10 mouse cellular contexts compared by ENCODE assay signal in the genomic region with DNA sequence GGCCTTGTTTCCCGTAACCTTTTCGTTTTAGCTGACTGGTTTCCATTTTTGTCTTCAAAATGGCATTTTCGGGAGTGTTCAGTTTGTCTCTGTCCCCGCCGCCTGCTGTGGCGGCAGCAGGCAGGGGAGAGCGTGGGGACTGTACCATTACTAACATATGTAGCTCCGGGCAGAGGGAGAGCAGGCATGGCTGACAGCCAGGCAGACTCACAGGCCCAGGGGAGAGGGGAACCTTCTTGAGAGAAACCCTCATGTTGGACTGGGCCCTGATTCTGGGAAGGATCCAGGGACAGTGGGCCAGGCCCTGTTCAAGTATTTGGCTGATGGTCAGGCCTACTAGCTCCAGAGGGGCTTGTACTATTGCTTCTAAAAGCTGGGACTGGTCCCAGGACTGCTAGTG.
DNase-seq lines count a peak whose midpoint lies in the region; ATAC-seq lines count a peak whose summit lies in the region.
"Had no signal": no experiment of that assay in that cellular context is flagged by ENCODE, and none has a peak within 500 bp of the region (broad histone marks: within the 10 kb centered on the region; RNA-seq: fewer than 3 reads in every experiment).

No protein-coding gene starts in this region.

- no peak overlapping the region for H3K4me2 ChIP-seq in forebrain, embryonic 14.5 days (ENCODE audit: low read length)
- H3K4me2 ChIP-seq in forebrain, embryonic 11.5 days (ENCODE audit: low read depth, low read length, severe bottlenecking): no peak overlapping the region
- H3K4me2 ChIP-seq in midbrain, embryonic 14.5 days (ENCODE audit: low read length): no peak overlapping the region
- no peak overlapping the region for H3K4me2 ChIP-seq in midbrain, embryonic 11.5 days

- no peaks in the 10 kb centered on the region for H3K27me3 ChIP-seq in forebrain, embryonic 14.5 days (replicated peaks; ENCODE audit: control insufficient read depth, insufficient read depth, low read length)
- H3K27me3 ChIP-seq in forebrain, embryonic 11.5 days (ENCODE audit: control insufficient read depth, insufficient read depth, low read length): no peaks in the 10 kb centered on the region
- no peaks in the 10 kb centered on the region for H3K27me3 ChIP-seq in midbrain, embryonic 14.5 days (ENCODE audit: control insufficient read depth, insufficient read depth, low read length)
- H3K27me3 ChIP-seq in midbrain, embryonic 11.5 days (ENCODE audit: control insufficient read depth, insufficient read depth, low read length): no peaks in the 10 kb centered on the region

- DNase-seq in forebrain, embryonic 14.5 days (ENCODE audit: low spot score): peak; percentile 62
- DNase-seq in forebrain, embryonic 11.5 days (ENCODE audit: low spot score): no peak
- DNase-seq in midbrain, embryonic 14.5 days: peak; percentile 54
- no peak for DNase-seq in midbrain, embryonic 11.5 days (ENCODE audit: low spot score, missing footprints)
- DNase-seq in left cerebral cortex, postnatal 25 days (ENCODE audit: low spot score in 2 of 2): peak; percentile 68 to 83
- DNase-seq in ovary, postnatal 10 days (ENCODE audit: low spot score): no peak
- no peak for DNase-seq in kidney, postnatal 10 days
- no peak for DNase-seq in thymus, postnatal 36 days
- DNase-seq: kidney, postnatal 14 days had no signal

- intact Hi-C loops in left cerebral cortex, postnatal 25 days (cut with DNase I): loop anchor here (2.0 kb wide), 1 partner anchor 16 kb away; no protein-coding TSS in a partner anchor

- WGBS in forebrain, embryonic 14.5 days: 64% methylated on average over 8 of the region's 8 CpGs
- WGBS in forebrain, embryonic 11.5 days: 83% methylated on average over 8 of the region's 8 CpGs
- 73% methylated on average over 8 of the region's 8 CpGs for WGBS in midbrain, embryonic 14.5 days
- 89% methylated on average over 8 of the region's 8 CpGs for WGBS in midbrain, embryonic 11.5 days

- H3K9ac ChIP-seq in forebrain, embryonic 14.5 days (ENCODE audit: low read length): no peak overlapping the region
- no peak overlapping the region for H3K9ac ChIP-seq in forebrain, embryonic 11.5 days (ENCODE audit: low read length)
- H3K9ac ChIP-seq in midbrain, embryonic 14.5 days (replicated peaks; ENCODE audit: low read length): no peak overlapping the region
- no peak overlapping the region for H3K9ac ChIP-seq in midbrain, embryonic 11.5 days (ENCODE audit: low read length)

- H3K27ac ChIP-seq in forebrain, embryonic 14.5 days (ENCODE audit: low read depth, low read length): peak overlapping the region; percentile 45; the same call in 1 of the 2 replicates
- H3K27ac ChIP-seq in forebrain, embryonic 11.5 days (ENCODE audit: low read depth, low read length): no peak overlapping the region
- H3K27ac ChIP-seq in midbrain, embryonic 14.5 days (replicated peaks; ENCODE audit: low read depth, low read length): no peak overlapping the region
- no peak overlapping the region for H3K27ac ChIP-seq in midbrain, embryonic 11.5 days (ENCODE audit: low read depth, low read length)

- no peaks in the 10 kb centered on the region for H3K36me3 ChIP-seq in forebrain, embryonic 14.5 days (ENCODE audit: control insufficient read depth, insufficient read depth, low read length)
- no peaks in the 10 kb centered on the region for H3K36me3 ChIP-seq in forebrain, embryonic 11.5 days (ENCODE audit: control insufficient read depth, insufficient read depth, low read length)
- H3K36me3 ChIP-seq in midbrain, embryonic 14.5 days (ENCODE audit: control insufficient read depth, insufficient read depth, low read length): no peaks in the 10 kb centered on the region
- no peaks in the 10 kb centered on the region for H3K36me3 ChIP-seq in midbrain, embryonic 11.5 days (ENCODE audit: control insufficient read depth, insufficient read depth, low read length)

- H3K9me3 ChIP-seq in forebrain, embryonic 14.5 days (replicated peaks; ENCODE audit: control insufficient read depth, low read length): no peaks in the 10 kb centered on the region
- H3K9me3 ChIP-seq in forebrain, embryonic 11.5 days (ENCODE audit: control insufficient read depth, low read length): no peaks in the 10 kb centered on the region
- no peaks in the 10 kb centered on the region for H3K9me3 ChIP-seq in midbrain, embryonic 14.5 days (ENCODE audit: control insufficient read depth, low read length)
- H3K9me3 ChIP-seq in midbrain, embryonic 11.5 days (ENCODE audit: control insufficient read depth, low read length): no peaks in the 10 kb centered on the region
- H3K9me3 ChIP-seq: megakaryocyte, embryonic 14.5 days had no signal

- H3K4me1 ChIP-seq in forebrain, embryonic 14.5 days (ENCODE audit: control insufficient read depth, insufficient read depth, low read length): peaks cover 9% of the 10 kb centered on the region; the same call in 1 of the 2 replicates
- no peaks in the 10 kb centered on the region; the same call in 1 of the 2 replicates for H3K4me1 ChIP-seq in forebrain, embryonic 11.5 days (replicated peaks; ENCODE audit: control insufficient read depth, insufficient read depth, low read length)
- H3K4me1 ChIP-seq in midbrain, embryonic 14.5 days (ENCODE audit: control insufficient read depth, insufficient read depth, low read length): peaks cover 18% of the 10 kb centered on the region
- no peaks in the 10 kb centered on the region; the same call in 1 of the 2 replicates for H3K4me1 ChIP-seq in midbrain, embryonic 11.5 days (ENCODE audit: control insufficient read depth, insufficient read depth, low read length)

- ATAC-seq in forebrain, embryonic 14.5 days: no peak
- ATAC-seq in forebrain, embryonic 11.5 days (replicated peaks; ENCODE audit: low FRiP score): no peak
- ATAC-seq in midbrain, embryonic 14.5 days (ENCODE audit: low FRiP score, low TSS enrichment): no peak
- ATAC-seq in midbrain, embryonic 11.5 days (ENCODE audit: low FRiP score): no peak

- H3K4me3 ChIP-seq in forebrain, embryonic 14.5 days (ENCODE audit: low read depth, low read length): no peak overlapping the region
- no peak overlapping the region for H3K4me3 ChIP-seq in forebrain, embryonic 11.5 days (ENCODE audit: low read depth, low read length)
- no peak overlapping the region for H3K4me3 ChIP-seq in midbrain, embryonic 14.5 days (replicated peaks; ENCODE audit: low read depth, low read length)
- no peak overlapping the region for H3K4me3 ChIP-seq in midbrain, embryonic 11.5 days (ENCODE audit: low read depth, low read length)
- H3K4me3 ChIP-seq: megakaryocyte, embryonic 14.5 days had no signal

Comparison
In these comparisons a context has a peak if more than half of its experiments do, and no peak if none do; other contexts are left out.
1. DNase-seq: peak in forebrain, embryonic 14.5 days (single experiment), midbrain, embryonic 14.5 days (single experiment) and left cerebral cortex, postnatal 25 days (2 of 2); none in forebrain, embryonic 11.5 days (single experiment), midbrain, embryonic 11.5 days (single experiment), ovary, postnatal 10 days (single experiment), kidney, postnatal 10 days (single experiment) and thymus, postnatal 36 days (0 of 2).